Mouse (Mus musculus) cerebellum, postnatal 36 days (tissue): Measurements from ENCODE around the gene Edem3.
A peak's percentile ranks its signal among the peaks of the same experiment; 100 is the strongest.
"Not testable (repeated sequence)": the region's sequence is repeated elsewhere in the genome, so short reads cannot be mapped to it uniquely, and the experiment has no call there.

Experiments
- DNase-seq, 2 experiments: peaks; one replicate each; pipeline ENCODE4 v3.0.0; 2021 to 2022; ENCODE audit warnings: mixed read lengths in 2 of 2

Gene Edem3

DNA sequence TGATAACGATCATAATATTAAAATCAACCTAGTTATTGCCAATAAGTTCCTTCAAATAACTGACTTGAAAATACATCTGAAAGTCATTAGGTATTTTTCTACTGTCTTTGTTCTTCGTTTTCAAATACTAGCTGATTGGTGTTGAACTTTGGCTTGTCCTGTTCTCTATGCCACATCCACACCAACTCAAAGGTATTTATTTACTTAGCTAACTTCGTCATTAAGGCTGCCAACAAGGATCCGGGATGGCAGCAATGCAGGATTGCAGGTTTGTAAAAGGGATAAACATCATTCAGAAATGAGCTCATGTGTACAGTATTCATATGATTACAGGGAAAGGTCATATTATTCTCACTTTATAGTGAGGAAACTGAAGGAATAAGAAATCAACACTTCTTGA lies 2.2 kb upstream of the Edem3 start:
- DNase-seq: no peak

DNA sequence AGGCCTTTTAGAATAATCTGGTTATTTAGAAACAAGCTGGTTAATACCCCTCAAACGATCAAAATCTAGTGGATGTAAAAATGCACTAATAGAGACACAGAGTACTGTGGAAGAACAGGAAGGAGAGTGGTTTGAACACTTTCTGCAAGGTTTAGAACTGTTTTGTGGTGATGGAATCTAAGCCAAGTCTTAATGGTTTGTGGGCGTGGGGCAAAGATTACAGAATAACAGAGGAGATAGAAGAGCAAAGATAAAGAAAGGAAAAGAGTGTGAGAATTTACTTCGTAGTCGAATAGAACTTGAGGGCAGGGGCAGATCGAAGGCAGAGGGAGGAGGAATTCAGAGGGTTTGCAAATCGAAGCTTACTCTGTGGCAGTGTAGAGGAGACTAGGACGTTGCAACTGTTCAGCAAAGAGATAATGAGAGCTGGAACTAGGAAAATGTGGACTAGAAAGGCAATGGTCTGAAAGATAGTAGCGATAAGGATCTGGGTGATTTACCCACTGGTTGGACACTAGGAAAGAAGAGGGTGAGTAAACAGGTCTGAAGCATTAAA lies 1.7 kb upstream of the Edem3 start:
- no peak for DNase-seq

- DNase-seq: no peak
Observed at GRCm38 (mm10) chr1:151754028-151754489, 1.1 kb upstream of the Edem3 start.

- DNase-seq: peak in 1 of 2 experiments; percentile 41
Observed at GRCm38 (mm10) chr1:151755660-151756424, 671 bp downstream of the Edem3 start.

GRCm38 (mm10) chr1:151756425-151756728 lies 1.2 kb downstream of the Edem3 start:
- DNase-seq: no peak

DNA sequence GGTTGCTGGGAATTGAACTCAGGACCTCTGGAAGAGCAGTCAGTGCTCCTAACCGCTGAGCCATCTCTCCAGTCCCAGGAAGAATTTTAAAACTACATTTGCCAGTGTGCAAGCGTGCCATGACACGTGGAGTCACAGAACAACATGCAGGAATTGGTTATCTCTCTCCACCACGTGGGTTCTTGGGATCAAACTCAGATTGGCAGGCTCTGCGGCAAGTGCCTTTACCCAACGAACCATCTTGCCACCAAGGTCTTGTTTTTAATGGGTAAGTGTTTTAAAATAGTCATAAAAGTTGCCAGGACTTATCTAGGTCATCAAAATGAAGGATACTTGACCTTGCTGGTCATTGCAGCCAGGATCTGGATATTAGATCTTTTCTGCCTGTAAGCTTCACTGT lies 3.1 kb downstream of the Edem3 start:
- no peak for DNase-seq

DNA sequence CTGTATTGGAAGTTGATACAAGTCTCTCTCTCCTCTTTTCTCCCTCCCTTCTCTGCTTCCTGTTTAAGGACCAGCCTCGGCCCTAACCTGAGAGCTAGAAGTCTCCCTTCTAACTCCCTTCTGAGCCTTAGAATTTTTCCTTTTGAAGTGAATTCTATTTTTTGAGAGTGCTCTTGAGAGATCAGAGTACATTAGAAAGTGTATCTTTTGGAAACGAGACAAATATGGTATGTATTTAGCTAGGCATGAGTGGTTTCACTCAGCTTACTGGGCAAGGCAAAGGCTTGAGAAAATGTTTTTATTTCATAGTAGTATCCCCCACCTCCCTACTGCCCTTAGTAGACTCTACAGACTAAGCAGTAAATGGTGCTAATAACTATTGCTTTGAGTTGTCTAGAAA lies 3.8 kb downstream of the Edem3 start:
- no peak for DNase-seq

DNA sequence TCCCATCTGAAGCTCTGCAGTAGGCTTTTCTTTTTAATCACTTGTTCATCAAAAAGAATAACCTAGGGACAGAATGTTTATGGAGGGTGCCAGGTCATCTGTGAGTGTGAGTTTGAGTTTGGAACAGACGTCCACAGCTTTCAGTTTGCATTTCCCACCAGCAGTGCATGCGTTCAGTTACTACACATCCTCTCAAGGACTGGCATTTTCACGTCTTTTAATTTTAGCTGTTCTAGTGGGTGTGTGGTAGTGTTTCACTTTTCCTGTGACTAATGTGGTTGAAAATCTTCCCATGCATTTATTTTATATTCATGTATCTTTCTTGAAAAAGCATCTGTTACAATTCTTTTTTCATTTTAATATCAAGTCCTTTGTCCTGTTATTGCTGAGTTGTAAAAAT lies 9.1 kb downstream of the Edem3 start:
- no peak for DNase-seq

- DNase-seq: no peak
Observed at GRCm38 (mm10) chr1:151766166-151766565, 11.0 kb downstream of the Edem3 start.

- no peak for DNase-seq
Observed at GRCm38 (mm10) chr1:151766976-151767654, 11.9 kb downstream of the Edem3 start.

GRCm38 (mm10) chr1:151769200-151769913 lies 14.2 kb downstream of the Edem3 start:
- DNase-seq: no peak

DNA sequence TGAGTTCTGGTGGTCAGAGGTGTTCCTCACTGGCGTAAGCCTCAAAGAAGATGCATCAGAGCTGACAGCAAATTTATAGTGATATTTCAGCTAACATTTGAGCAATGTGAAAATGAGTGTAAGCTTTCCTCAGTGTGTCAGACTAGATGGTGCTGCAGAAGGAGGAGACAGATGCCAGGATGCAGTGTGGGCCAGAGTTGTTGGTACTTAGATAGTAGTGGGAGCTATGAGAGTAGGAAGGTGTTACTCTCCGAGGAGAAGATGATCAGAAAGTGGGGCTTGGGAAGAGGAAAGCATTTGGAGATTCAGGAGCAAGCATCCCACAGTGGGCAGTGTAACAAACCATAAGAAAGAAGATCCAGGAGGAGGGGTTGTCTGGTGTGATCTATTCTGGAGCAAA lies 22.4 kb downstream of the Edem3 start:
- no peak for DNase-seq

DNA sequence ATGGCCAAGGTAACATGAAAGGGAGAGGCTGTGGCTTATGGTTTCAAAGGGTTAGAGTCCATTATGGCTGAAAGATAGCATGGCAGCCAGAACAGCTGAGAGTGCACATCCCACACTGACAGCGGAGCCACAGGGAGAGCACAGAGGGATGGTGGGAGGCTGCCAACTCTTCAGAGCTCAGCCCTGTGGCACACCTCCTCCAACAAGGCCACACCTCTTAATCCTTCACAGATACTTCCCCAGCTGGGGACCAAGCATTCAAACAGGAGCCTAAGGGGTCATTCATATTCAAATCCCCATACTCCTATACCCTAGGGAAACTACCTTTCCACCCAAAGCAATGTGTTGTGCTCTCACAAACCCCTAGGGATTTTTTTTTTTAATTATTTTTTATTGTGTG lies 23.4 kb downstream of the Edem3 start:
- no peak for DNase-seq

DNA sequence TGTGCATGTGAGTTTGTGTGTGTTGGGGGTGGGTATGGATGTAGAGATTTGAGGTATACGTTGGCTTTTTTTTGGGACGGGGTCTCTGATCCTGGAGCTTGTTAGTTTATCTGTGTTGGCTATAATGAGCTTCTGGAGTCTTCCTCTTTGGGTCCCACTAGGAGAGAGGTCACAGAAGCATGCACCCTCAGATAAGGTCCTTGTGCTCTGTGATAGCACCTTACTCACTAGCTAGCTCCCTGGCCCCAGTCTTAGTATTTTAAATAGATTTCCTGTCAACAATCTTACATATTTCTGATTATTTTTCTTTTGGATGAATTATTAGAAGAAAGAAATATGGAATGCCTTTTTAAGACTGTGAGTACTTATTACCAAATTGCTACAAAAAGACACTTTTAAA lies 24.1 kb downstream of the Edem3 start:
- no peak for DNase-seq

GRCm38 (mm10) chr1:151781447-151781846 lies 26.3 kb downstream of the Edem3 start:
- no peak for DNase-seq

- DNase-seq: no peak
Observed at GRCm38 (mm10) chr1:151783403-151783802, 28.2 kb downstream of the Edem3 start.

GRCm38 (mm10) chr1:151786406-151786805 lies 31.2 kb downstream of the Edem3 start:
- DNase-seq: no peak

GRCm38 (mm10) chr1:151789136-151789535 lies 34.0 kb downstream of the Edem3 start:
- no peak for DNase-seq

DNA sequence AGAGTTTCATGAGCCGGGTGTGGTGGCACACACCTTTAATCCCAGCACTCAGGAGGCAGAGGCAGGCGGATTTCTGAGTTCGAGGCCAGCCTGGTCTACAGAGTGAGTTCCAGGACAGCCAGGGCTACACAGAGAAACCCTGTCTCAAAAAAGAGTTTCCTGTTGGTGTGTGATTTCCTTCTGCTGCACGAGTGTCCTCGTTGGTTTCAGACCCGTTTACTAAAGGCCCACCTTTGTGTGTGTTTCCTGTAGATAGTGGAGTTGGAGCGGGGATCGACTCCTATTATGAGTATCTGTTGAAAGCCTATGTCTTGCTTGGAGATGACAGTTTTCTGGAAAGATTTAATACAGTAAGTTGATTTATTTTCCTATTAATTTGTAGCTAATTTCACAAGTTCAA lies 36.9 kb downstream of the Edem3 start:
- not testable (repeated sequence) for DNase-seq

DNA sequence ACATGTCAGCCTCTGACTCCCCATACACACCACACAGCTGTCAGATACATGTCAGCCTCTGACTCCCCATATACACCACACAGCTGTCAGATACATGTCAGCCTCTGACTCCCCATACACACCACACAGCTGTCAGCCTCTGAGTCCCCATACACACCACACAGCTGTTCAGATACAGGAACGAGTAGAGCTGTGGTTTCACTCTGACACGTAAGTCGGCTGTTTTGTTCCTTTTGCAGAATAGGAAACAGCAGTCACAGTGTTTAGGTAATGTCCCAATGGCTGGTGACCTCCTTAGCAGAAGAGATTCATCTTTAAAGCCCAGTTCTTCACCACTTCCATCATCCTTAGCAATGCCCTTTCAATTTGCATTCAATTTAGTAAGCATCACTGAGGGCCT lies 47.6 kb downstream of the Edem3 start:
- not testable (repeated sequence) for DNase-seq

- no peak for DNase-seq
Observed at GRCm38 (mm10) chr1:151807286-151807685, 52.1 kb downstream of the Edem3 start.

DNA sequence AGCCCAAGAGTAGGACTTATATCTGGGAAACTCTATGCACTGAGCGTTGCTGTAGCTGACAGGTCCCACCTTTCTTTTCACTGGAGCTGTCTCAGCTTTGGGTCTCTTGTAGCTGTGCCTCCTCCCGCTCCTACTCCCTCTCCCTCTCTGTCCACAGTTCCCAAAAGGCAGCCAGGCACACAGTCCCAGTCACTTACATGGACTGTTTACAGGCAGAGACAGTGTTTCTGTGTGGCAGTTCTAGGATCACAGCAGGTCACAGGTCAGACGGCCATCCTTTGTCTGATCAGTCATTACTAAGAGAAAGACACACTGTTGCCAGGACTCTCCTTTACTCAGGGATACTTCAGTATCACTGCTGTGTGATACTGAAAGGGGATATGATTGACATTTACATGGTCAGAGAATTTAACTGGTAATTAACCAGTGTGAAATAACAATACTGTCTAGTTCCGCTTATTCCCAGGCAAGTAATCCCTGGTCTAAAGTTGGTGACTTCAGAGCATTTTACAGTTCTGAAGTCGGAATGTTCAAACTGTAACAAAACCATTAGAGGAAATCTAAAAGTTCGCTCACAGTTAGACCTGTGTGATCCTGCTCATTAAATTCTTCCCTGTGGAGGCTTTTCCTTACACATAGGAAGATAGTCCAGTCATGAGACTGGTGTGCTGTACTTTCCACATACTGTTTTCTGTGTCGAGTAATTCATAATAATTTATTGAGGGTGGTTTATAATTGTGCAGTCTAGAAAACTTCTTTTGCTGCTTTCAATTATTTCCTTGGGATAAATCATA lies 55.7 kb downstream of the Edem3 start:
- DNase-seq: no peak

DNA sequence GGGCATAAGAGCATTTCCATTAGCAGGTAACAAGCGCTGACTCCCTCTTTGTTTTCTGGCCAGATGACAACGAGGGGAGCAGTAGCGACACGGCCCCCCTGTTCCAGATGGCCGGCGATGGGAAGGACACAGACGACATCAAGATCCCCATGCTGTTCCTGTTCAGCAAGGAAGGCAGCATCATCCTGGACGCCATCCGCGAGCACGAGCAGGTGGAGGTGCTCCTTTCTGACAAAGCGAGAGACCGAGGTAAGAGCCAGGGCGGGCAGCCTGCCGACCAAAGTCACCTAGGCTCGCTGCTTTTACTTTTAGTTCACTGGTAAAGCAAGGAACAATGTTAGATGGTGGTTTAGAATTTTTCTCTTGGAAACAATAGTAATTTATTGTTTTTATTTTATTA lies 56.3 kb downstream of the Edem3 start:
- peak in 1 of 2 experiments; percentile 24 for DNase-seq
